Mouse (Mus musculus) megakaryocyte-erythroid progenitor cell, adult 5-6 weeks (primary cell): ENCODE measurements around the gene Parva. TPM values are rescaled to one million over a fixed set of nuclear protein-coding genes. Genes with fewer than 3 reads are reported as not detected.

Experiments
- ATAC-seq: replicated peaks from 2 replicates; pipeline ENCODE4 v1.8.0; 2016; ENCODE audit warnings: mild to moderate bottlenecking, inconsistent platforms; ENCODE audit not compliant: severe bottlenecking, poor library complexity, low FRiP score, low TSS enrichment
- total RNA-seq, 2 experiments: library from RNA; stranded (forward) in 1 of 2; stranded (reverse) in 1 of 2; fragments of 200-1000, 215-1000 nt in 1 of 2; fragments of >200 nt in 1 of 2; fragmentation: Nextera tagmentation in 1 of 2; gene quantifications; 2 replicates each; pipeline ENCODE4 v1.2.3; 2014 to 2017

The Parva gene
- total RNA-seq, 2 experiments from 2014 or later, result not detected

GRCm38 (mm10) chr7:112466786-112467185 lies 39.5 kb downstream of the Parva start:
- no peak for ATAC-seq

- no peak for ATAC-seq
These were observed 40.4 kb downstream of the Parva start for GRCm38 (mm10) chr7:112467687-112468111.

GRCm38 (mm10) chr7:112469817-112470216 lies 42.5 kb downstream of the Parva start:
- ATAC-seq, result peak; percentile 86

GRCm38 (mm10) chr7:112471316-112471715 lies 44.0 kb downstream of the Parva start:
- ATAC-seq, result no peak

DNA sequence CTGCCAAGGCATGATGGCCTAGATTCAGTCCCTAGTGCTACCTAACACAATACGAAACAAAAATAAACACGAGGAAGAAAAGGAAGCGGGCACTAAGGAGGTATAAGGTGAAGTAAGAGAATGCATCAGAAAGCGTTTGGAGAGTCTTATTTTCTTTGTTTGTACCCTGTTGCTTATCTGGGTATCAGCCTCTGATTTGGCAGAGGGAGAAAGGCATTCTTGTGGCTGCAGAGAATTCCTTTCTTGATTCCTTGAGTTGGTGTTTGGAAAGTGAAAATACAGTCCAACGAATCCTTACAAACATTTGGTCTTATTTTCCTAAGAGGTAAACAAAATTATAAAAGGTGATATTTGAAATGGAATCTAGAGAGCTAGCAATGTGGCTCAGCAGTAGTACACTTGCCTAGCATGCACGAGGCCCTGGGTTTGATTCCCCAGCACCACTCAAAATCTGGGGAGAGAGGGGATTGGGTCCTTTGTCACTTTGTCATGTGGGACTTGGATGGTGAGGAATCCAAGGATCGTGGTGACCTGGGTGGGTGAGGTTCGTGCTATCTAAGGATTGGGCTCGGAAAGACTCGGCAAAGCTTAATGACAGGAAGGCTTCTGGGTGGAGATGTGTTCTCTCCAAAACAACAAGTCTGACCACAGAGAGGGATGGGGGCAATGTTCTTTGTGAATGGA lies 44.9 kb downstream of the Parva start:
- ATAC-seq, result no peak

DNA sequence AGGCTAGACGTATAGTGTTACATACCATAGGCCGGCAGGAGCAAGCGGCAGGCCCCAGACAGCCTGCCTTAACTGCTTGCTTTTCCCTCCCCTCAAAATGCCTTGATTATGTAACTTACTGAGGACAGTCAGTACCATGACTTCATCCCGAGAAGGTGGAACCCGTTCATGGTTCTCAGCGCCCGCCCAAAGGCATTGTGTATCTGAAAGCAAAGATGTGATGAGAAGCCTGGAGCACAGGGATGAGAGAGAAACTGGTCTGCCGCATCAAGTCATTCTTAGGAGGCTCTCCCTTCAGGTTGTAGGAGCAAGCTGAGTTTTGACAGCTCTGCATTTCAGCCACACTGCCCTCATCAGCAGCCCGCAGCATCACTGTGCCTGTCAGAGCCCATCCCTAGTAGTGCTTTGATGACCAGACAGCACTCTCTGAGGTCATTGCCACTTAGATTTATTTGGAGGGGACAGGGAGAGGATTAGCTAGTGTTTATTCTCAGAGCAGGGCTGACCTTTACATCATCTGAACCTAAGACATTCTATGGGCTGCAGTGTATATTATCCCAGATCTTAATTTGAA lies 45.5 kb downstream of the Parva start:
- ATAC-seq, result no peak

GRCm38 (mm10) chr7:112473649-112474435 lies 46.5 kb downstream of the Parva start:
- ATAC-seq, result no peak

- ATAC-seq, result no peak
These were observed 51.8 kb downstream of the Parva start for GRCm38 (mm10) chr7:112479116-112479515.

- ATAC-seq, result no peak
These were observed 53.7 kb downstream of the Parva start for GRCm38 (mm10) chr7:112481031-112481430.

DNA sequence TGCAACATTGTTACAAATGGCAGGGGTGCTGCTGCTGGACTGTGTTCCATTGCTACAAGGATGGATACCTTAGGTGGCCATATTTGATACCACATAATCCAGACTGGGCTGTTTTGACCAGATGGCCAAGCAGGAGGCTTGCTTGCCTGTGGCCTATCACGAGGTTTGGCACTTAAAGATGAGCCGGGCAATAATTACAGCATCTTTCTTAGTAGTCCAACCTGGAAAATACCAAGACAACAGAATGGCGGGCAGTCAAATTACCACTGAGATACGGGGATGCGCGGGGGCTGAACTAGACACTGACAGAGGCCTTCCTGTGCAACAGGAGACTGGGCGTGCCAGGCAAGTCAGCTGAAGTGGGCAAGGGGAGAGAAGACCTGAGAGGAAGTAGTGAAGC lies 55.3 kb downstream of the Parva start:
- ATAC-seq, result no peak

- ATAC-seq, result no peak
These were observed 56.1 kb downstream of the Parva start for GRCm38 (mm10) chr7:112483382-112483781.

DNA sequence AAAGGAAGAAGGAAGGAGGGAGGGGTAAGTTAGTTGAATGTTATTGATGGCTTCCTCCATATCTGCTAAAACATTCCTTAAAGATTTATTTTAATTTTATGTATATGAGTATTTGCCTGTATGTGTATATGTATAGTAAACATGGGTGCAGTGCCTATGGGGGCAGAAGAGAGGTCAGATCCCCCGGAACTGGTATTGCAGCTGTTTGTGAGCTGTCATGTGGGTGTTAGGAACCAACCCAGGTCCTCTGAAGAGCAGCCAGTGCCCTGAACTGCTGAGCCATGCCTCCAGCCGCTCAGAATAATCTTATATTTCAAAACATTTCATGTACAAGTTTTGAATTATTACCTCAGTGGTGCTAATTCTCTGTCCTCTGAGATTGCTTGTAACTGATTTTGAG lies 63.5 kb downstream of the Parva start:
- ATAC-seq, result no peak

- no peak for ATAC-seq
These were observed 64.4 kb downstream of the Parva start for GRCm38 (mm10) chr7:112491737-112492136.

DNA sequence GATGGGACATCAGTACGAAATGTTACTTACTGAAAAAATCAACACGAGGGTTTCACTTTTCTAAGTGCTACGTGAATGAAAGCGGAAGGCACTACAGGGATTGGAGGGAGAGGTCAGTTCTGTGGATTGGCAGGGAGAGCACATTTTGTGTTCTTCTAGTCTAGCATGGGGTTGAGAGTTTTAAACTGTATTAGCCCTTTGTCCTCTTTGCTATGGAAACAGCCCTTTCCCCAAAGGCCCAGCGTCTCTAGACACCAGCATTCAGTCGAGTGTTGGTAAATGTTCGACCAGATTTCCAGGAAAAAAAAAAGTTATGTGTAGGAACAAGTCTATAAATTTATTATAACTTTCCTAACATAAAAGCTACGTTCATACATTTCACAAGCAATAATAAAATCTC lies 68.6 kb downstream of the Parva start:
- ATAC-seq, result no peak

GRCm38 (mm10) chr7:112496921-112497320 lies 69.6 kb downstream of the Parva start:
- no peak for ATAC-seq

DNA sequence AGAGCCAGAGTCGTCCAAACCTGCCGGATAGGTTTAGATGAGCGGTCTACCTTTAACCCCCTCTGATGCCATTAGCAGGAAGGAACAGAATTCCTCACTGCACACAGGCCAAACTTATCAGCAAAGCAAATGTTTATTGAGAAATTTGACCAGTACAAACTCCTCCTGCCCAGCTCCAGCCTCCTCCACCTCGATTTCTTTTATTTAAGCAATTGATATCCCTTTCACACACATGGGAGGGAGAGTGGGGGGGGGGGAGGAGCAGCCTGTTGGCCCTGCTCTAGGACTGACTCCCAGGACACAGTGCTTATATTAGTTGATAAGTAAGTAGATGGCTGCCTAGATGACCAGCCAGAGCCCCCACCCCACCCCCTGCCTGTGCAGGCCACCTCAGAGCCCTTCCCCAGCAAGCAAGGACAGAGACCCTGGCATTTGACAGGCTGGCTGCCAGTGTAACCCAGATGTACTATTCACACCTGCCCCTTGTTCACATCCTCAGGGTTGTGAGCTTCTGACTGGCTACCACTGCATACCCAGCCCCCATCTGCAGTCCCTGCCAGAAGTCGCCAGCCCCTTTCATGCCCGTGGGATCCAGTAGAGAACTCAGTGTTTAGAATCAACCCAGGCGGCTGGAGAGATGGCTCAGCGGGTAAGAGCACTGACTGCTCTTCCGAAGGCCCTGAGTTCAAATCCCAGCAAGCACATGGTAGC lies 71.4 kb downstream of the Parva start:
- no peak for ATAC-seq

DNA sequence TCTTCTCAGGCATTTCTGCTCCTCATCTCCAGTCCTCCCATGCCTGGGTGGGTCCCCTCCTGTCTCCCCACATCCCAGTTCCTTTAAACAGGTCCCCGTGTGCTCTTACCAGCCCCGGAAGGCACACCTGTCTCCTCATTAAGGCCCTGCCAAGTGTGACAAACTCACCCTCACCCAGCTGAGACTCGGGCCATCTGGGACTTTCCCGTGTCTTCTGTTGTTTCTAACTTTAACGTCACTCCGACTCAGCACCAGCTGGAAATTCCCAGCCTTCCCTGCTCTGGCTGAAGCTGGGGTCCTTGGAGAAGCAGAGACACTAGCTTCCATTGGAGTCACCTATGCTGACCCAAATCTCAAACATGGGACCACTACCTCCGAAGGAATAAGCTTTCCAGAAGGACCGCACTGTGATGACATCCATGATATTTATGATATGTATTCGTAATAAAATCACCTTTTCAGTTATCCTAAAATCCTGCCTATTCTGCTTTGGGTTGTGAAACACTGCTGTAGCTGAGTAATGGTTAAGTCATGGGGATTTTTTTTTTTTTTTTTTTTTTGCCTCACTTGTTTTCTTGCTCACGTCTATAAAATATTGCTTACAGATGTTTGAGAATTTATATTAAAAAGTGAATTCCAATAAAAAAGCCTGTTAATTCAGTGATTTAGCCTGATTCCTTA lies 72.3 kb downstream of the Parva start:
- ATAC-seq, result no peak

GRCm38 (mm10) chr7:112500134-112500490 lies 72.8 kb downstream of the Parva start:
- ATAC-seq, result no peak

DNA sequence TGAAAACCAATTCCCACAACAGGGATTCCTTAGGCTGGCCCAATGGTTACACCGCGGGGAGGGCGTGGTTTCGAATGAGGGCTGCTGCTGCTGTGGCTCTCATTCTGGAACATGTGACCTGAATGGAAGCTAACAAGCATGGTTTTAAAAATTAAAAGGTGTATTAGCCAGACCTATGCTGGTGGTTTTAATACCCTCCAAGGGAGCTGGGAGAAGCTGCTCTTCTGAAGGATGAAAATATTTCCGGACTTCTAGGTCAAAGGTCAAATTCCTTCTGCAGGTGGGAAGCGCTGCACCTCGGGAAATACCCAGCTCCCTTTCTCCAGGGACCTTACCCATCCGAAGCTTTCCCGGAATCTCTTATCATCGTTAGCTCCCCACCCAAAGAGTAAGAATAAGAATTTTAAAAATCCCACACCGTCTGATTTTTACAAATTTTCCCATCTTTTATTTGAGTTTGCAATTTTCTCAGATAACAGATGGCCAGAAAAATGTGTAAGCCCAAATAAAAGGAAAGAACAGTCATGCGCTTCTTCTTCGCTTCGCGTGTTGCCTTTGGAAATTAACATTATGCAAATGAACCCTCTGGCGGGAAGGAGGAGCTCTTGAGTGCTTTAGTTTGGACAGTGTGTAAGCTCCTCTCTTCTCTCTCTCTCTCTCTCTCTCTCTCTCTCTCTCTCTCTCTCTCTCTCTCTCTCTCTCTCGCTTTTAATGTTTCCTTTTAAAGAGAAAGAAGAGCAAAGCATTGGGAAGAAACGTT lies 74.9 kb downstream of the Parva start:
- ATAC-seq, result no peak
